ENCODE assay signal across 8 mouse cellular contexts in genomic region chr9:106819201-106819600, GRCm38 (mm10). TPM values are rescaled to one million over a fixed set of nuclear protein-coding genes. Genes with fewer than 3 reads are reported as not detected.
DNase-seq lines count a peak whose midpoint lies in the region; ATAC-seq lines count a peak whose summit lies in the region.

No protein-coding gene starts in this region.

- peak; percentile 41 for DNase-seq in hindbrain, embryonic 14.5 days (ENCODE audit: low spot score)
- peak; percentile 2 to 9 for DNase-seq in spleen, postnatal 36 days (ENCODE audit: low spot score in 2 of 2)
- DNase-seq in spleen, postnatal 4 days (ENCODE audit: low spot score in 2 of 2), result no peak
- DNase-seq in embryo, embryonic 11 days, result peak; percentile 11
- peak; percentile 48 for DNase-seq in thymus, postnatal 14 days
- DNase-seq in limb, embryonic 10.5 days (ENCODE audit: low spot score), result no peak

- H3K9ac ChIP-seq in hindbrain, embryonic 14.5 days, result no peak overlapping the region
- no peak overlapping the region for H3K9ac ChIP-seq in hindbrain, embryonic 16.5 days (ENCODE audit: low read depth, low read length)

- H3K4me3 ChIP-seq in hindbrain, embryonic 14.5 days (replicated peaks; ENCODE audit: low read length), result no peak overlapping the region
- no peak overlapping the region for H3K4me3 ChIP-seq in hindbrain, embryonic 16.5 days (ENCODE audit: low read length)
- H3K4me3 ChIP-seq in limb, embryonic 10.5 days, result no peak overlapping the region

- H3K4me1 ChIP-seq in hindbrain, embryonic 14.5 days (replicated peaks; ENCODE audit: control insufficient read depth, insufficient read depth, low read length), result peaks cover 7% of the 10 kb centered on the region; the same call in 1 of the 2 replicates
- H3K4me1 ChIP-seq in hindbrain, embryonic 16.5 days (ENCODE audit: control insufficient read depth, insufficient read depth, low read depth, low read length), result peaks cover 6% of the 10 kb centered on the region
- H3K4me1 ChIP-seq in limb, embryonic 10.5 days, result no peaks in the 10 kb centered on the region

- WGBS in hindbrain, embryonic 14.5 days, result 95% methylated on average over 1 of the region's 1 CpGs
- 91% methylated on average over 1 of the region's 1 CpGs for WGBS in hindbrain, embryonic 16.5 days
- 92% methylated on average over 1 of the region's 1 CpGs for whole genome bisulfite sequencing in limb, embryonic 10.5 days

- H3K36me3 ChIP-seq in hindbrain, embryonic 14.5 days (replicated peaks; ENCODE audit: control insufficient read depth, insufficient read depth), result no peaks in the 10 kb centered on the region
- no peaks in the 10 kb centered on the region for H3K36me3 ChIP-seq in hindbrain, embryonic 16.5 days (ENCODE audit: control insufficient read depth, insufficient read depth, low read length)
- no peaks in the 10 kb centered on the region for H3K36me3 ChIP-seq in limb, embryonic 10.5 days

- no peaks in the 10 kb centered on the region for H3K27me3 ChIP-seq in hindbrain, embryonic 14.5 days (ENCODE audit: control insufficient read depth, insufficient read depth, low read length)
- H3K27me3 ChIP-seq in hindbrain, embryonic 16.5 days (replicated peaks; ENCODE audit: control insufficient read depth, insufficient read depth, low read length), result no peaks in the 10 kb centered on the region
- H3K27me3 ChIP-seq in limb, embryonic 10.5 days (ENCODE audit: low read depth, poor library complexity, severe bottlenecking), result no peaks in the 10 kb centered on the region

- ATAC-seq in hindbrain, embryonic 14.5 days (ENCODE audit: low FRiP score), result no peak
- ATAC-seq in hindbrain, embryonic 16.5 days, result no peak
- ATAC-seq in monocyte, adult 5-6 weeks (replicated peaks; ENCODE audit: insufficient number of reproducible peaks, low FRiP score, low TSS enrichment, poor library complexity, severe bottlenecking), result no peak

- H3K27ac ChIP-seq in hindbrain, embryonic 14.5 days, result no peak overlapping the region
- no peak overlapping the region for H3K27ac ChIP-seq in hindbrain, embryonic 16.5 days (ENCODE audit: low read depth, low read length)
- no peak overlapping the region for H3K27ac ChIP-seq in limb, embryonic 10.5 days

- no peaks in the 10 kb centered on the region for H3K9me3 ChIP-seq in hindbrain, embryonic 14.5 days (ENCODE audit: control insufficient read depth, low read length)
- H3K9me3 ChIP-seq in hindbrain, embryonic 16.5 days (ENCODE audit: control insufficient read depth, low read length), result no peaks in the 10 kb centered on the region
- no peaks in the 10 kb centered on the region for H3K9me3 ChIP-seq in limb, embryonic 10.5 days (replicated peaks)

- no peak overlapping the region for H3K4me2 ChIP-seq in hindbrain, embryonic 14.5 days (replicated peaks)
- H3K4me2 ChIP-seq in hindbrain, embryonic 16.5 days (ENCODE audit: low read length), result no peak overlapping the region

RNA-seq across cellular contexts. Expression of gene Dcaf1, which starts 2.5 kb away (rescaled TPM):
- 18.1 and 18.8 TPM in 2 replicates for polyA plus RNA-seq in hindbrain, embryonic 14.5 days (2014; fragmentation: Nextera tagmentation; extraction: Ambion mirVana)
- polyA plus RNA-seq in hindbrain, embryonic 16.5 days (2015; fragmentation: Nextera tagmentation; extraction: Ambion mirVana), result 15.2 and 20.9 TPM in 2 replicates
- 29.4 and 34.1 TPM in 2 replicates for polyA plus RNA-seq in limb, embryonic 10.5 days (2016; fragmentation: Nextera tagmentation; extraction: Ambion mirVana)
- 15.9 to 35.2 TPM (median 25.1 TPM) in 3 replicates for total RNA-seq in monocyte, adult 5-6 weeks (2017)

RNA-seq across cellular contexts. Expression of gene Rad54l2, which starts 30.2 kb away (rescaled TPM):
- polyA plus RNA-seq in hindbrain, embryonic 14.5 days (2014; fragmentation: Nextera tagmentation; extraction: Ambion mirVana), result 4.3 and 4.7 TPM in 2 replicates
- polyA plus RNA-seq in hindbrain, embryonic 16.5 days (2015; fragmentation: Nextera tagmentation; extraction: Ambion mirVana), result 4.6 and 5.3 TPM in 2 replicates
- polyA plus RNA-seq in limb, embryonic 10.5 days (2016; fragmentation: Nextera tagmentation; extraction: Ambion mirVana), result 11.0 and 12.6 TPM in 2 replicates
- total RNA-seq in monocyte, adult 5-6 weeks (2017), result 10.3 to 29.7 TPM (median 14.5 TPM) in 3 replicates

Comparison
In these comparisons a context has a peak if more than half of its experiments do, and no peak if none do; other contexts are left out.
1. DNase-seq: peak in hindbrain, embryonic 14.5 days (single experiment), spleen, postnatal 36 days (2 of 2), embryo, embryonic 11 days (single experiment) and thymus, postnatal 14 days (single experiment); none in spleen, postnatal 4 days (0 of 2) and limb, embryonic 10.5 days (single experiment).